Mouse (Mus musculus) urinary bladder, adult 2 months (tissue): ENCODE results near the gene Lao1. TPM values are rescaled to one million over a fixed set of nuclear protein-coding genes. Genes with fewer than 3 reads are reported as not detected.

Source experiments
- DNase-seq: peaks from one replicate; pipeline ENCODE4 v3.0.0; 2022; ENCODE audit warnings: low spot score
- polyA plus RNA-seq: library from polyadenylated mRNA; depleted of rRNA; stranded (reverse); fragments of >200 nt; gene quantifications from 2 replicates; pipeline ENCODE4 v1.2.3, GENCODE M21; 2012; rRNA removed

Lao1 gene
- polyA plus RNA-seq, 1 experiment: 0.08 TPM

DNA sequence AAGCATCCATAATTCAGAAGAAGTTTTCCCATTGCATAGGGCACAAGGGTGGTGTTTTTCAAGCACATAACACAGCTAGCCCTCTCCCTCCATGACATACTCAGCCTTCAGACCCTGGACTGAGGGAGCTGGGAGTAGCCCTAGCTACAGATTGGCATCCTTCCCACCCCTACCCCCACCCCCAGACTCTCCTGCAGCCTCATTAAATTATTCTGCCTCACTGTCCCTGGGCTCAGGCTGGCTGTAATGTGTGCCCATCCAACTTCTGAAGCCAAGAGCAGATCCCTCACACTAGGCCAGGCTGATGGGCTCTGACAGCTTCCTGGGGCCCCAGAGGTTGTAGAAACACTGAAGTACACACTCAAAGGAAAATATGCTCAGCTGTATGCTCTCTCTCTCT is 53.6 kb downstream of the Lao1 start:
- DNase-seq: no peak

DNA sequence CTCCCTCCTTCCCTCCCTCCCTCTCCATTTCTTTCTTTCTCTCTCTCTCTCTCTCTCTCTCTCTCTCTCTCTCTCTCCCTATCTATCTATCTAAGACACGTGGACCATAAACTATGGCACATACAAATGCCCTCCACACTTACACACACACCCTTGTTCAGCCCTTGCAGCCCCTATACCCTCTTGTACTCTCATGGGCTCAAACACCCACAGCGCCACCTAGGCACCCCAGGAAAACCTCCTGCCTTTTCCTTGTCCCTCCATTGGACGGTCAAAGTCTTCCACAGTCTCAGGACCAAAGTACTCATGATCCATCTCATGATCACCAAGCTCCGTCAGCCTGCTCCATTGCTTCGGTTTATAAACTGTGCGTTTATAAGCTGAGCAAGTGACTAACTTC is 54.2 kb downstream of the Lao1 start:
- DNase-seq: no peak

DNA sequence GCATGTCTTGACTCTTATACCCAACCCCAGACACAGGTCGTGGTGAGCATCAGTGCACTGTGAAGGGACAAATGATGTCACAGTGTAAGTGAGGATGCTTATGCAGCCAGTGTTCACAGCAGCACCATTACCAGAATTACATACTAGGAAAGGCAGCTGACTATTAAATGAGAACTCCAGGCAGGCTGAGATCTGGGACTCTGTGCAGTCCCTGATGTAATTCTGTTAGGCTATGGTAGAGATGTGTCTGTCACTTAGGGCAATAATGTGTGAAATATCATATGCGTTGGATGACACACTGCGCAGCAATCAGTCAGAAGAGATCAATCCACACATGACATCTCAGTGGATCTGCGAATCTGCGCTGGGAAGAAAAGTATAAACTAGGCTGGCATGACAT is 55.7 kb downstream of the Lao1 start:
- no peak for DNase-seq

Other genes starting within 250 kb of the Lao1 start
- gene Olfr1340, start 241.4 kb upstream of the Lao1 start, polyA plus RNA-seq: not detected in 2 replicates
- not detected in 2 replicates for gene Olfr1339, start 229.4 kb upstream of the Lao1 start, polyA plus RNA-seq
- gene Olfr1338, start 202.8 kb upstream of the Lao1 start, polyA plus RNA-seq: not detected in 2 replicates
- not detected in 2 replicates for gene Olfr1337, start 179.0 kb upstream of the Lao1 start, polyA plus RNA-seq
- gene Olfr1335, start 151.6 kb upstream of the Lao1 start, polyA plus RNA-seq: not detected in 2 replicates
- not detected in 2 replicates for gene Olfr1333, start 125.3 kb upstream of the Lao1 start, polyA plus RNA-seq
- gene Olfr1331, start 96.9 kb upstream of the Lao1 start, polyA plus RNA-seq: not detected in 2 replicates
- not detected in 2 replicates for gene Olfr1330, start 73.0 kb upstream of the Lao1 start, polyA plus RNA-seq
- gene Olfr1329, start 44.1 kb upstream of the Lao1 start, polyA plus RNA-seq: not detected in 2 replicates
- 0.03 TPM in 1 of 2 replicates, not detected in the other for gene Olfr1328, start 23.0 kb upstream of the Lao1 start, polyA plus RNA-seq
- 36.2 and 38.7 TPM in 2 replicates for gene Slc2a1, start 147.1 kb downstream of the Lao1 start, polyA plus RNA-seq
- 8.9 and 9.7 TPM in 2 replicates for gene Zfp691, start 212.6 kb downstream of the Lao1 start, polyA plus RNA-seq
- gene Ermap, start 228.4 kb downstream of the Lao1 start, polyA plus RNA-seq: 0.15 and 0.33 TPM in 2 replicates
- gene Svbp, start 233.7 kb downstream of the Lao1 start, polyA plus RNA-seq: 48.0 and 51.4 TPM in 2 replicates